Mouse (Mus musculus): Measurements from ENCODE around the gene Stag1. TPM values are rescaled to one million over a fixed set of nuclear protein-coding genes. Genes with fewer than 3 reads are reported as not detected.
A peak's percentile ranks its signal among the peaks of the same experiment; 100 is the strongest.

Gene Stag1
- 79.6 and 98.8 TPM in 2 replicates for total RNA-seq (2017)

DNA sequence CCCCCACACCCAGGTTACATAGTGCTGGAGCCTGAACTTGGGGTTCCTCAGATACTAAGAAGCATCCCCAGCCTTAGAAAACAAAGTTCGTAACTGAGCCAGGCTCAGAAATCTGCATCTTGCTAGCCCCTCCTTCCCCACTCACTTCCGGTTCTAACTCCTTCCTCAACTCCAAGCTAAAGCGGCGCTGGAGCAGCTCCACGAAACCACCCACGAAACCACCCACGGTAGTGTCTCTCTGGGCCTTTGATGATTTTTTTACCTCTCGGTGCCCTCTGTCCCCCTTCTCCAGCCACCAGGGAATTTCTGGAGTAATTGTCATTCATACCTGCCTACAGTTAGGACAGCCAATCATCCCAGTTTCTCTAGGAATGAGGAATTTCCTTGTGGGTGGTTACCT lies at the start of gene Stag1:
Gene Stag1 (plus strand): TSS at position 253 of the 400 bp plus-strand sequence.
- no peak for ATAC-seq (ENCODE audit: extremely low read depth, insufficient number of reproducible peaks, low FRiP score, poor library complexity, severe bottlenecking)

DNA sequence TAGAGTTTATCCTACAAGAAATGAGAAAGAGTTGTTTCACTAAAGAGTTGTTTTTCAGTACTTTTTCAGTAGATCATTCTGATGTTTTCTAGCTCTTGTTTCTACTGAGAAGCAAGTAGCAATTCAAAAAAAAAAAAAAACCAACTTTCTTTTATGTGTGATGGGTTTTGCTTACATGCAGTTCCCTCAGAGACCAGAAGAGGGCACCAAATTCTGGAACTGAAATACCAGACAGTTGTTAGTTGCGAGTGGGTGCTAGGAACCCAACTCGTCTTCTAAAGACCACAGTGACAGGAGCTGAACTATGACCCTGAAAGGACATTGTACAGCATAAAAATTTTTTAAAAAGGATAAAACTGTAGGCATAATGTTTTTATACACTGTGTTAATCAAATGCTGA lies 49.3 kb upstream of the Stag1 start:
- no peak for ATAC-seq (ENCODE audit: extremely low read depth, insufficient number of reproducible peaks, low FRiP score, poor library complexity, severe bottlenecking)

DNA sequence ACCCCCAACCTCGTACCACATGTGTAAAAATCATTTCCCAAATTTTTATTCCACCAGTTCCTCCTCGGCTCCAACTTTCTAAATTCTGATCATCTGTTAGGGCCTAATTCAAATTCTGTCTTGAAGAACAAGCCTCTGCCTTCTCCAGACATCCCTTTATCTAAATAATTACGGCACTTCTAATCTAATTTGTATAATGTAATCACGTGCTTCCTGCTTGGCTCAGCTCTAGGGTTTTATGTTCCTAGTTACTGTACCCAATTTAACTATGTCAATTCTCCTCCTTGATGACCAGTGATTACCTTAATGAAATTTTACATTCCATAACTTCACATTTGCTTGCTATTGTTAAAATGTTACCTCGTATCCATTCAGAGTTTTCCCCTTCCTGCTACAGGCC lies 41.9 kb upstream of the Stag1 start:
- no peak for ATAC-seq (ENCODE audit: extremely low read depth, insufficient number of reproducible peaks, low FRiP score, poor library complexity, severe bottlenecking)

DNA sequence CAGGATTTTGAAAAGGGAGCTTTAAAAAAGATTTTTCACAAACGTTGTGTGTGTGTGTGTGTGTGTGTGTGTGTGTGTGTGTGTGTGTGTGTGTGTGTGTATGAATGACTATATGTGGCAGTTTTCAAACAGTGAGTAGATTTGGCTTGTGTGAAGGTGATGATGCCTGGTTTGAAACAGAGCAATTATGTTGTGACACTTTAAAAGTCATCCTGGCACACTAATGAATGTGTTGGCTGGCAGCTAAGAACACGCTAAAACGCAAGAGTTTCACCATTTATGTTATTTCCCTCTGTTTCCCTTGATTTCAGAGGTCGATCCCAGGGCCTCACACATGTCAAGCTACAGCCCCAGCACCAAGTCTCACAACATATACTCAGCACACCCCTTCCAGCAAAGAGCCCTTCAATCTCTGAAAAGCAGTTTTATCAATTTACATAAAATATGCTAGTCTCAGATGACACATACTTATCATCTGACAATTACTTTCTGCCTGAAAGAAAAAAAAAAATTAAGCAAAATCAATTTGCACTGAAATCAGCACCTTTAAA lies 39.5 kb upstream of the Stag1 start:
- ATAC-seq (ENCODE audit: extremely low read depth, insufficient number of reproducible peaks, low FRiP score, poor library complexity, severe bottlenecking): no peak

DNA sequence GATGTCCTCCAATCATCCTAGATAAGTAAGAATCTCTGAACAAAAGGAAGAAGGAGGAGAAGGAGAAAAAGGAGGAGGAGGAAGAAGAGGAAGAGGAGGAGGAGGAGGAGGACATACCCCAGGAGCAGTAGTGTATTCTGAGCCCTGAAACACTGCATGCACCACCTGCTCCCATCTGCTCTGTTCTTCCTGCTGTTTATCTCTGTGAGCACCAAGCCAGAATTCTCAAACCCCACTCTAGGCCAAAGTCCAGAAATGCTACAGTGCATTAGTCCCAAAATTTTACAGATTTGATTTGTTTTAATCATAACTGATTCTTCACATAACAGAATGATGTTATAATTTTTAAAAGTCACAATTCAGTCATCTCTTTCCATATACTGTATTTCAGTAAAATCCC lies 38.6 kb upstream of the Stag1 start:
- ATAC-seq (ENCODE audit: extremely low read depth, insufficient number of reproducible peaks, low FRiP score, poor library complexity, severe bottlenecking): no peak

DNA sequence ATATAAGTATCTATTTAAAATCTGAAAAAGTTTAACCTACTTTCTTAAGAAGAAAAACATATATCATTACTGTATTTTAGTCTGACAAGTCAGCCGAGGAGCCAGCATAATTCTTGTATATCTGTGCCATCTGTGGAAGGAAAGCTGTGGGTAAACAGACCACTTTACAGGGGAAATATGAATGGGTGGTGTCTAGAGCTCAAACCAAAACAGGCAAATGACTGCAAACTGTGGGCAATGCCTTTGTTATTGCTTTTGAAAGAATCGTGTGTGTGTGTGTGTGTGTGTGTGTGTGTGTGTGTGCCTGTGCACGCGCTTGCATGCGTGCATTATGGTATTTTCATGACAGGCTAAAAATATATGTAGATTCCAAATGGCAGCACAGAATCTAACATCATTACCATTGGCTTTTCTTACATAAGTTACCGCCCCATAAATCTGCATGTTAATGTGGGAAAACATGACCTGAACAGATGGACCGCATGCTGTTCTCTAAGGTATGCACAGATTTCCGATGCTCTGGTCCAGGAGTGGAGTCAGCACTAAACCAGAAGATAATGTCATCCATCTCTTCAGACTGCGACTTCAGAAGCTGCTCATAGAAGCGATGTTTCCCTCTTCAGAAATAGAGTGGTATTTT lies 37.2 kb upstream of the Stag1 start:
- ATAC-seq (ENCODE audit: extremely low read depth, insufficient number of reproducible peaks, low FRiP score, poor library complexity, severe bottlenecking): no peak

DNA sequence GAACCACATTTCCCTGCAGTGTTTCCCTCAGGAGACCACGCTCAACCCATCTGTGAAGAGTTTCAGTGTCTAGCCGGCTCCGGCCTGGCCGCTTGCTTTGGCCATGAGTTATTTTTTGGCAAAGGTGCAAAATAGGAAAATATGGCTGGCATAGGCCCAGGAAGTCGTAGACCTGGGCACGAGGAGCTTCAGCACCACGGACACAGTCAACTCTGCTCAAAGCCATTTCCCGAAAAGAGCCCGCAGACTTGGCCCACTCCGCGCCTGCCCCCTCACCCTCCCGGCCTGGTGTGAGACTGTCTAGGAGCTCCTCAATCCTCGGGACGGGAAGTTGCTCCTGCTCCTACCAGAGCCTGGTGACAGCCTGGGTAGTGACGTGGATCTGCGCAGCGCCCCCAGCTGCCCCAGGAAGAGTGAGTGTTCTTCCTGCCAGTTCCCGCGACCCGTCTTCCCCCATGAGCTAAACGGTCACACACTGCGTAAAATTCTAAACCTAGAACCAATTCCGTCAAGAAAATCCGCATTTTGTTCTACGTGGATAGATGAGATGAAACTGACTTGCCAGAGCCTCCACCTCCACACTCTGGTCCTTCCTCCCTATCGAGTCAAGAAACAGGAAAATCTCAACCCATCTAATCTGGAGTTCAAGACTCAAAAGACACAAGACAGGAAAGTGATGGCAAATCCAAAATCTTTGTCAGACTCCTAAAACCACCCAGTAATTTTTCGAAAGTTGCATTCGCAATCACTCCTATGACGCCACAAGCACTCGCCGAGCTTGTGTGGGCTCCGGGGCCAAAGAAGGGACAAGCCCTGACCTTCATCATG lies 27.6 kb upstream of the Stag1 start:
- ATAC-seq (ENCODE audit: extremely low read depth, insufficient number of reproducible peaks, low FRiP score, poor library complexity, severe bottlenecking): no peak

DNA sequence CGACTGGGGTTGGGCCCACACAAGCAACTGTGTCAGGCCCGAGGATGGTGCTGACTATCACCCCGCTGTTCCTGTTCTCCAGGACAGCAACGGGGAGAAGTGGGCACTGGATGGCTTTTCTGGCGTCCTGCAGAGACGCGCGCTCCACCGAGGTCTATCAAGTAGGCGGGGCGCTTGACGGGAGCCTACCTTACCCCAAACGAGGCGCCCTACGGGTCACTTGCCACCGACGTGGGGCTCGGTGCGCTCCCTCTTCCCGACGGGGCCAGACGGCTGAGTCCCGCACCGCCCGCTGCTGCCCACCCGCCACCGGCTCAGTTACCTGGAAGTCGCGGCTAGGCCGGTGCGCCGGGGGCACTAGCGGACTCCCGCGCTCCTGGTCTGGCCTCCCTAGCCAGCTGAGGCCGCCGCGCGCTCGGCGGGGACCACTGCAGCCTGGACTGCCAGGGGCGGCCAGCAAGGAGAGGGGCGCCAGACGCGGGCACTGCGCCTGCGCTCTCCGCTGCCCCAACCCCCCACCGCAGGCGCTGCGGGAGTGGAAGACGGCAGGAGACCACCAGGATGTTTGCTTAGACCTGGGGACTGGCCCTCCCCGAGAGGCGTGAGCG lies 26.9 kb upstream of the Stag1 start, which contains the start of gene Slc35g2:
Gene Slc35g2 (minus strand): TSS at position 465 of the 608 bp plus-strand sequence.
- 0 out of 2 replicates have a peak, but pooled peaks have one; percentile 13 for ATAC-seq (ENCODE audit: extremely low read depth, insufficient number of reproducible peaks, low FRiP score, poor library complexity, severe bottlenecking)

DNA sequence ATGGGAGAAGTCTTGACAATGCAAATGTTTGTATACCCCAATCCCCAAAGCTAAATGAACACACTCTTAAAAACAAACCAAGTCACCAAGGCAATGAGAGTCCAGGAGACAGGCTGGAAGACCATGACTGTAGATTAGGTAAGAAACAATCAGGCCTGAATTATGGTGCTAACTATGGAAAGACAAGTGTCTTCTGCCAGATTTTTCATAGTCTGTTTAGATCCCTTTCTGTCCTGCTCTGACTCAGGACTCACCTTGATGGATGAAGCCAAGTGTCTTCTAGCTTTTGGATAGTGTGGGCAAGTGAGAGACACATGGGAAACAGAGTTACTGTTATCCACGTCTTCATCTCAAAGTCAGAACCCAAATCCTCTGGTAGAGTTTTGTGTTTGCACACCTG lies 26.1 kb upstream of the Stag1 start:
- ATAC-seq (ENCODE audit: extremely low read depth, insufficient number of reproducible peaks, low FRiP score, poor library complexity, severe bottlenecking): no peak

DNA sequence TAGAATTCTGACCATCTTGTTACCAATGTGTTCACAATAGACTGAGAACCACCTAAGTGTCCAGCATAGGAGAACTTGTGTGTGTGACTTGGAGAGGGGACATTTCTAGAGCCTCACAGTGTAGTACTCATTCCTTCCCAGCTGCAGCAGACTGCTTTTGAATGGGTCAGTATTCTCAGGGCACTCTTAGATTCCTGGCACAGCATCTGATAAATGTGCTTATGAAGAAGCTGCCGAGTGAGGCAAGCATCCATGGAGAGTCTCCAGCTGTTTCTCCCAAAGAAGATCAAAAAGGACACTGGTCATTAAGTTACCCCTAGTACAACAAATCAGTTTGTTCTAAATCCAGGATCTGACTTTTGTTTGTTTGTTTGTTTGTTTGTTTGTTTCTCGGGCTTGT lies 24.3 kb upstream of the Stag1 start:
- no peak for ATAC-seq (ENCODE audit: extremely low read depth, insufficient number of reproducible peaks, low FRiP score, poor library complexity, severe bottlenecking)

DNA sequence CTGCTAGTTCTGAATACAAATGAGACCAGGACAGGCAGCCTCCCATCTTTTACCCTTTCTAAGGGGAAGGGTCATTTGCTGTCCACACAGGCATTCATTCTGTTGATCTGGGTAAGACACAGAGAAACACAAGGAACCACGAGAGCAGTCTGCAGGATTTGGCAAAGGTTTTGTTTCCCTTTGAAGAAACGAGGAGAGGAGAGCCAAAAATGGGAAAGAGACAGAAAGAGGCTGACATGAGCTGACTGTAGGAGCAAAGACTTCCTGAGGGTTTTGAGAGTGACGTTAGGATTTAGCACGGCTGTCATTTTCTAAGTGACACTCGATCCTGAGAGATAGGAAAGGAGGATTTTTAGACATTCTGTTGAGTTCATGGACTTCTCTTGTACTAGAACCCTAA lies 23.7 kb upstream of the Stag1 start:
- ATAC-seq (ENCODE audit: extremely low read depth, insufficient number of reproducible peaks, low FRiP score, poor library complexity, severe bottlenecking): no peak

DNA sequence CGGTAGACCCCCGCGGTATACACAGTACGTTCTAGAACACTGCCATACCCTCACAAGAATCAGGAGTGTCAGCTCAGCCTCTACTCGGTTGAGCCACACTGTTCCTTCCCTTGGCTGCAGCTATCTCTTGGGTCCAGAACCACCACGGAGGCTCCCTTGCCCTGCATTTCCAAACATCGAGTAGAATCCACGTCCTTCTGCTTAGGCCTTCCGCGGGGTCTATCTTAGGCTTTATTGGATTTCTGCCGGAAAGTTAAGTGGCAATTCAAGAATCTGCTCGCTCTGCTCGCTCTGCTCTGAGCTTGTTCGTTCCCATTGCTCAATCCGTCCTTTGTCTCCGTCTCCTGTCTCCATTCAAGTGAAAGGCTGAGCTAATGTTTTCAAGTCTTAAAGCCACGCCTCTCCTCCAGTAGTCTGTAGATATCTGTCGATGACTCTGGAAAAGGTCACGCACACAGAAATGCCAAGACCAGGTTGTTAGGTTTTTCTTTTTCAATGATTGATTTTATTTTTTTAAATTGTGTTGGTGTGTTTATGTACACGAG lies 17.3 kb upstream of the Stag1 start:
- no peak for ATAC-seq (ENCODE audit: extremely low read depth, insufficient number of reproducible peaks, low FRiP score, poor library complexity, severe bottlenecking)

DNA sequence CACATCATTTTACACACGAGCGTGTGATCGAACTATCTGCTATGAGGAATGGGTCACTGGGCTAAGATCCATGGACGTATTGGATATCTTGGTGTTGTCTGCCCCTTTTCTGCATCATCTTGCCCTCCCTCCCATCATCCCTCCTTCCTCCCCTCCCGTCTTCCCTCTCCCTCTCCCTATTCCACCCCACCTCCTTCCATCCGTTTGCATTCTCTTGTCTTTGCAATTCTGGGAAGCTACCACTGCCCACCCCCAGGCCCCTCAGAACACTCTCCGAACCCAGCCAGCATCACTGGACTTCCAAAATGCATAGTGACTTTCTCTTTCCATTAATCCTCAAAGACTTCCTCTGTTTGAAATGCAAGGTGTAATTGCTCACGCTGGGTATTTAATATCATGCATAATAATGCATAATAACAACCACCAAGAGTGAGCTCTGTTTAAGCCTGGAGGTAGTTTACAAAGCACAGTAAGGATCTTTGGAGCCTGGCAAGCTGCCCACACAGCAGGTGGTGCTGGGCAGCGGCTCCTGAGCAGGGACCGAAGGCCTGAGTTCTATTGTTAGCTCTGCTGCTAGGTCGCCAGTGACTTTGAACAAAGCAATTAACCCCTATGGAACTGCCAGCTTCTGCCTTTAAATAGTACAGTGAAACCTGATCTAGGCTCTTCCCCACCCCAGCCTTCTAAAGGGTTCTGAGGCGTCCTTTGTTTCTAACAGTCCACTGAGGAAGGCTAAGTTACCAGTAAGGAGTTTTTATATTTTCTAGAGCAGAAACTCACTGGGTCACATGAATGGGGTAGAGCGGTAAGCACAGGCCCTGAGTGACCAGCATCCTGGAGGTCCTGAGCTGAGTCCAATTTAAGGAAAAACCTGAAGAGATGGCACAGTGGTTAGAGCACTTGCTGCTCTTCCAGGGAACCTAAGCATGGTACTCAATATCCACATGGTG lies 15.8 kb upstream of the Stag1 start:
- no peak for ATAC-seq (ENCODE audit: extremely low read depth, insufficient number of reproducible peaks, low FRiP score, poor library complexity, severe bottlenecking)

DNA sequence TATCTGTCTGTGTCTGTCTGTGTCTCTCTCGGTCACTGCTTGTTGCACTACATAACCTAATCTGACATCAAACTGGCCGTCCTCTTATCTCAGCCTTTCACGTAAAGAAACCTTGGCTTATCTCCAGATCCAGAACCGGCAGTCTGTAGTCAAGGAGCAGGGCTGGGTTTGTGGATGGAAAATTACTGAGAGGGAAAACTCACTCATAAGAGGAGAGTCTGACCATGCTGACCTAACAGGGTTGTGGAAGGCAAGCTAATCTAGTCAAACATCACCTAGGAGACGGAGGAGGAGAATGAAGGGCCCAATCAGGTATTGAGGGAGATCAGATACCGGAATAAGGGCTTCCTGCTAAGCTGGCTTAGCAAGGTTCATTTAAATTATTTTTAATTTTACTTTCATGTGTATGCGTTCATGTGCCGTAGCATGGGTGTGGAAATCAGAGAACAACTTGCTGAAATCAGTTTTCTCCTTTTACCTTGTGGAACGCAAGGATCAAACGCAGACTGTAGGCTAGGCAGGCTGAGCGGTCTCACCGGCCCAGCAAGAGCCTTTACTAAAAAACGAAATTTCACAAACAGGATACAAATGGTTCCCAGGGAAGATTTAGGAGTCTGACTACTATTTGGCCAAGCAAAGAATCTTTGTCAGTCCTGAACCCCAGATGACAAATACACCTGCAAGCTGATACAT lies 14.6 kb upstream of the Stag1 start:
- no peak for ATAC-seq (ENCODE audit: extremely low read depth, insufficient number of reproducible peaks, low FRiP score, poor library complexity, severe bottlenecking)

DNA sequence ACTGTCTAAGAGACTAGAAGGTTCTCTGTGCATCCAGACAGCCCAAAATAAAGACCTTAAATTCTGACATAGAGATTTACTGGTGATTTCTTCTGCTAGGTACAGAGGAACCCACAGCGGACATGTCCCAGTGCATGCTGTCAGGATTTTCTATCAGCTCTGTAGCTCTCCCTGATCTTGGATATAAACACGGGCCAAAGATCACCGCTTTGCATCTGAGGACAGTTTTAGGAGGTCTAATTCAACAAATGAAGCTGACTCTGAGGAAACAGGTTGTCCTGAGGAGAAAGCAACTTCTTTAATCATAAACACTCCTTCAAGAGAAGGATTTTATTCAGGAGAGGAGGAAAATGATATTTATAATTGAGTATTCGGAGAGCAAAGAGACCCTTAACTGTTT lies 13.6 kb upstream of the Stag1 start:
- ATAC-seq (ENCODE audit: extremely low read depth, insufficient number of reproducible peaks, low FRiP score, poor library complexity, severe bottlenecking): no peak

DNA sequence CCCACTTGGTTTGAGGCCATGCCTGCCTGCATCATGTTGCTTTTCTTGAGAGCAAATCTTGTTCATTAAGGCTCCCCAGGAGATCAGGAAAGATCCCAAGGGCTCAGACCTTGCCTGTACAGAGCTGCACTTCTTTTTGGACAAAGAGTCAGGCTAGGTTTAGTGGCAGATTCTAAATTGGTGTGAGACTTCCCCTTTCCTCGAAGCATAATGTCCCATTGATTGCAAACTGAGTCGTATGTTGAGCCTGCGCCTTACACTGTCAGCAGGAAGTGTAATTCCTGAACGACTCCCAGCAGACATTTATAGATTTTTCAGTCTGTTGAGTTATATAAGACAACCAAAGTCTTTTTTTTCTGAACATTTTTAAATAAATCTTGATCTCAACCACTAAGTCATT lies 7.1 kb upstream of the Stag1 start:
- ATAC-seq (ENCODE audit: extremely low read depth, insufficient number of reproducible peaks, low FRiP score, poor library complexity, severe bottlenecking): no peak

DNA sequence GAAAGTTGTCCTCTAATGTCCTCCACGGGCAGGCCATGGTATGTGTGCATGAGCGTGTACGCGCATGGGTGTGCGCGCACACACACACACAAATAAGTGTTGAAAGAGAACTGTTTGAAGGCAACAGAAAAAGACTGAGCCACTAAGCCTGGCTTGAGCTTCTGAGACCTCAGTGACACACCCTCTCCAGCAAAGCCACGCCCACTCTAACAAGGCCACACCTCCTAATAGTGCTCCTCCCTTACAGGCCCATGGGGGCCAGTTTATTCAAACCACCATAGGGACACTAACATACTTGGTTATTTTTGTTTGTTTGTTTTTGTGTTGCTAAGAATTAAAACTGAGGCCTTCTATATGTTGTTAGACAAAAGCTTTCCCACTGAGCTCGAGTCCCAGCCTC lies 1.3 kb upstream of the Stag1 start:
- no peak for ATAC-seq (ENCODE audit: extremely low read depth, insufficient number of reproducible peaks, low FRiP score, poor library complexity, severe bottlenecking)

DNA sequence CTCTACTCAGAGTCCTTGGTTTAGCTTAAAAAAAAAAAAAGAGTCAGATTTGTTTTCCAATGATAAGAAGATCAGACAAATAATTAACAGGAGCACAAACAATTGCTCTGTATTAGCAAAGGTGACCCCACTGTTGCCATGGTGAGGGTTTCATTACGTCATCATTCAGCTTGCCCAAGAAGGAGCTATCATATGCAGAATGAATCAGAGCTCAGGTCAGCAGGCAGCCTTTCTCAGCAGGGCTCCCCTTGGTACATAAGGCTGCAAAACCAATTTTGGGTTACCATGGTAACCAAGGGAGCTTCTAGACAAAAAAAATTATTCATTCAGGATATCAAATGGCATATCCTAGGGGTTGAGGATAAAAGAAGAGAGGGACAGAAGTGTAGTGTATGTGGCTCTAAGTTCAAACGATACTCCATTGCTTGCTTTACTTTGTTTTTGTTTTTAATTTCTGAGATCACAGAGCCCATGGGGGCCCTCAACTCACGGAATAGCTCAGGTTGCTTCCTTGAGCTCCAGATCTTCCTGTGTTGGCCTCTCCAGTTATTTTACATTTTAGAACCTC lies 2.2 kb downstream of the Stag1 start:
- no peak for ATAC-seq (ENCODE audit: extremely low read depth, insufficient number of reproducible peaks, low FRiP score, poor library complexity, severe bottlenecking)
